9 mouse cellular contexts compared by ENCODE assay signal in genomic region chr1:36547981-36548598, GRCm38 (mm10). TPM values are rescaled to one million over a fixed set of nuclear protein-coding genes. Genes with fewer than 3 reads are reported as not detected.
A peak's percentile ranks its signal among the peaks of the same experiment; 100 is the strongest.
DNase-seq lines count a peak whose midpoint lies in the region; TF ChIP-seq lines count a peak whose summit lies in the region.
"Had no signal": no experiment of that assay in that cellular context is flagged by ENCODE, and none has a peak within 500 bp of the region (broad histone marks: within the 10 kb centered on the region; RNA-seq: fewer than 3 reads in every experiment).

No protein-coding gene starts in this region.

- H3K4me3 ChIP-seq in myocyte: no peak overlapping the region

- peak; percentile 73 to 78 for DNase-seq in heart, adult 18-20 months
- DNase-seq in heart, postnatal 25 days (ENCODE audit: low spot score): no peak
- DNase-seq in cerebellum, adult 9-11 months: peak; percentile 67
- DNase-seq in gastrocnemius, postnatal 10 days: peak; percentile 67
- DNase-seq in kidney, postnatal 14 days: peak; percentile 71
- DNase-seq in yolk sac, embryonic 10.5 days (ENCODE audit: low spot score): no peak
- DNase-seq in frontal cortex, postnatal 14 days (ENCODE audit: low spot score in 2 of 2): no peak

- H3ac ChIP-seq in myocyte (ENCODE audit: control insufficient read depth, insufficient read length): no peak overlapping the region

- no peaks in the 10 kb centered on the region for H3K27me3 ChIP-seq in myocyte (ENCODE audit: control insufficient read depth, insufficient read depth, insufficient read length)

- peaks cover 20% of the 10 kb centered on the region for H3K79me2 ChIP-seq in myocyte (ENCODE audit: control insufficient read depth, insufficient read depth)

- H3K4me2 ChIP-seq in myocyte (ENCODE audit: low read depth): no peak overlapping the region

- no peak for TF ChIP-seq POLR2A in myocyte (IDR thresholded peaks at IDR 0.05; ENCODE audit: insufficient read length, low read depth)

- peaks cover 38% of the 10 kb centered on the region for H3K36me3 ChIP-seq in myocyte (ENCODE audit: control insufficient read depth, insufficient read depth)

- intact Hi-C loops in heart, postnatal 25 days (cut with DNase I): loop anchor here (1.0 to 2.0 kb wide), 3 partner anchors 87 to 137 kb away; no protein-coding TSS in a partner anchor

TF ChIP-seq in myocyte, 11 proteins besides CTCF, POLR2A, EP300 and RAD21:
- TF ChIP-seq POLR2AphosphoS2 (IDR thresholded peaks at IDR 0.05; ENCODE audit: insufficient read length, low read depth): peak; percentile 46
- TF ChIP-seq MYOD1 (IDR thresholded peaks at IDR 0.05; ENCODE audit: control insufficient read depth in 1 of 3, insufficient read length in 2 of 3, low read depth in 2 of 3): no peak

RNA-seq across cellular contexts. Expression of gene Ankrd39, which starts 0.8 kb away (rescaled TPM):
- 1 to 10 TPM; 5.8 to 6.2 TPM for total RNA-seq in heart, adult 18-20 months (2021)
- total RNA-seq in heart, postnatal 25 days (2021): 1 to 10 TPM; 5.6 to 8.1 TPM
- 10 to 100 TPM; 10.9 to 11.4 TPM for total RNA-seq in gastrocnemius, postnatal 10 days (2021)
- 17.9 TPM for polyA plus RNA-seq in myocyte (2012; fragmentation: generic; extraction: Trizol)

RNA-seq across cellular contexts. Expression of gene Gm42417, which starts 8.9 kb away (rescaled TPM):
- total RNA-seq in heart, adult 18-20 months (2021): 100 to 1,000 TPM; 174 to 267 TPM
- 100 to 1,000 TPM; 112 to 186 TPM for total RNA-seq in heart, postnatal 25 days (2021)
- total RNA-seq in gastrocnemius, postnatal 10 days (2021): 100 to 1,000 TPM; 193 to 229 TPM
- 0.13 TPM for polyA plus RNA-seq in myocyte (2012; fragmentation: generic; extraction: Trizol)
- total RNA-seq: left cerebral cortex, postnatal 36 days had no signal

RNA-seq across cellular contexts. Expression of gene Sema4c, which starts 10.1 kb away (rescaled TPM):
- 10 to 100 TPM in 1 of 2 experiments, 1 to 10 TPM in 1; 9.2 to 10.4 TPM for total RNA-seq in heart, adult 18-20 months (2021)
- 10 to 100 TPM; 14.8 to 15.7 TPM for total RNA-seq in heart, postnatal 25 days (2021)
- 10 to 100 TPM; 16.3 to 22.4 TPM for total RNA-seq in gastrocnemius, postnatal 10 days (2021)
- polyA plus RNA-seq in myocyte (2012; fragmentation: generic; extraction: Trizol): 30.7 TPM

RNA-seq across cellular contexts. Expression of gene Ankrd23, which starts 11.4 kb away (rescaled TPM):
- 100 to 1,000 TPM; 315 to 408 TPM for total RNA-seq in heart, adult 18-20 months (2021)
- 100 to 1,000 TPM; 215 to 337 TPM for total RNA-seq in heart, postnatal 25 days (2021)
- 100 to 1,000 TPM; 419 to 469 TPM for total RNA-seq in gastrocnemius, postnatal 10 days (2021)
- 78.6 TPM for polyA plus RNA-seq in myocyte (2012; fragmentation: generic; extraction: Trizol)

RNA-seq across cellular contexts. Expression of gene Cnnm3, which starts 36.4 kb away (rescaled TPM):
- total RNA-seq in heart, adult 18-20 months (2021): 10 to 100 TPM; 13.1 to 16.6 TPM
- total RNA-seq in heart, postnatal 25 days (2021): 10 to 100 TPM; 14.7 to 15.7 TPM
- total RNA-seq in gastrocnemius, postnatal 10 days (2021): 10 to 100 TPM; 14.5 to 18.2 TPM
- 10.2 TPM for polyA plus RNA-seq in myocyte (2012; fragmentation: generic; extraction: Trizol)

Comparison
In these comparisons a context has a peak if more than half of its experiments do, and no peak if none do; other contexts are left out.
1. DNase-seq: peak in heart, adult 18-20 months (2 of 2), cerebellum, adult 9-11 months (single experiment), gastrocnemius, postnatal 10 days (single experiment) and kidney, postnatal 14 days (single experiment); none in heart, postnatal 25 days (single experiment), yolk sac, embryonic 10.5 days (single experiment) and frontal cortex, postnatal 14 days (0 of 2).